Mouse (Mus musculus): ENCODE measurements around the gene Arpc2.

DNA sequence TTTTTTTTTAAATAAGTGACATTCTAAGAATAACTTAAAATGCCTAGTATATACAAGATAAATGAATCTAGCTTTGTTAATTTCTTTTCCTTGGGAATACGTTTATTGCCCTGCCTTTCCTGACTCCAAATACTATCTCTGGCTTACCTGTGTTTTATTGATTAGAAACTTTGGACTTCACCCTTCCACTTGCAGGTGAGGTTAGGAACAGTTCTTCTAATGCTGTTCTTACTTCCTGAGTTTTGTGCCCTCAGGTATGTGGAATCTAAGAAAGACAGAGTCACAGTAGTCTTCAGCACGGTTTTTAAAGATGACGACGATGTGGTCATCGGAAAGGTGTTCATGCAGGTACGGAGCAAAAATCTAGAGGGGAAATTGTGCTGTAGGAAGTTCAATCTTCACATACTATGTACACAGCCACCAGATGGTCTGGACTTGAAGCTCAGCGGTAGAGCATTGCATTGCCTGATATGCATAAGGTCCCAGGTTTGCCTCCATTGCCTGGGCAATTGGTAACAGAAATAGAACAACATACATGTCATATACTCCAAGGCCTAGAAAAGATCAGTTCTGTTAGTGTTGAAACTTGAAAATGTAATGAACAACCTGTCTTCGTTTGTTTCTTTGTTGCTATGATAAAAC, 19.9 kb downstream of the Arpc2 start:
- no peak for TF ChIP-seq POLR2A (IDR thresholded peaks at IDR 0.05; ENCODE audit: borderline replicate concordance, control insufficient read depth, low read depth, low read length)
- TF ChIP-seq CTCF (IDR thresholded peaks at IDR 0.05; ENCODE audit: control insufficient read depth, insufficient read depth, low read length), result no peak

Measured in bone marrow, adult 2 months (tissue).